Mouse (Mus musculus): Measurements from ENCODE around the gene Zbtb40.

Zbtb40 gene

DNA sequence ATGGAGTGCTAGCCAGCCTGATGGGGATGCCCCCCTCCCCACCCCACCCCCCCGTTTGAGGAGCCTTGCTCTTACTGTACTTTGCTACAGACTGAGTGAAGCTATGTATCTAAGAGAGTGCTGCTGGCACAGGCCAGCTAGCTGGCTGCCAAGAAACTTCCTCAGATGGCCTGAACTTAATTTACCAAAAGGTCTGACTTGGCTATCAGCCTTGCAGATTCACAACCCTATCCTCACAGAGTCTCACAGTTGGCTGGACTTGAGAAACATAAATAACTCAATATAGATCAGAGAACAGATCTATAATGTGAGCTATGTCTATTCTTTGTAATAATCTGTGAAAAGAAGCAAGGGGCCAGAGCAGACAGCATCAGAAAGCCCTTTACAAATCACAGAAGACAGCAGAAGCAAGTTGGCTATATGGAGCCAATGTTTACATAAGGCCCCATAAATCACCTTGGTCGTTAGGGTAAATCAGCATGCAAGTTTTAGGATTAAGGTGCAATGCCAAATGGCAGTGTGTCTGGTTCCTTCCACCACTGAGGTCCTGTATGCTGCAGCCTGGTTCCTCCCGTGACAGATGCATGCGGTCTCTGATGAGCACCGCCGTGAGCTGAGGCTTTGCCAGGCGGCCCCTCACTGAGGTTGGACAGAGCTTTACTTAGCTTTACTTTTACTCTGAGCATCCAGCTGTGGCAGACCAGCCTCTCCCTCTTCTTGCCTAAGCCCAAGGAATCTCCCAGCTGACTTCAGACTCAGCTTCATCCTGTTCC lies 15.3 kb downstream of the Zbtb40 start:
- no peak for DNase-seq (ENCODE audit: low read depth)

DNA sequence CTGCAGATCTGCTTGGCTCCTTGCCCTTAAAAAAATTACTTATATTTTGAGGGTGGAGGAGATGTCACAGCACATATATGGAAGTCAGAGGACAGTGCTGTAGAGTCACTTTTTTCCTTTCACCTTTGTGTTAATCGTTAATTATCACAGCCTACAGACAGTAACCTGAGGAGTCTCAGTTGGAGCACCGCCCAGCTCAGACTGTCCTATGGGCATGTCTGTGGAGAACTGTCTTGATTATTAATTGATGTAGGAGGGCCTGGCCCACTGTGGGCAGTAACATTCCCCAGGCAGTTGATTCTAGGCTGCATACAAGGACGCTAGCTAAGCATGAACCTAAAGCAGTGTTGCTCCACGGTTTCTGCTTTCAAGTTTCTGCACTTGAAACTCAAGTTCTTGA lies 16.1 kb downstream of the Zbtb40 start:
- DNase-seq (ENCODE audit: low read depth), result no peak

DNA sequence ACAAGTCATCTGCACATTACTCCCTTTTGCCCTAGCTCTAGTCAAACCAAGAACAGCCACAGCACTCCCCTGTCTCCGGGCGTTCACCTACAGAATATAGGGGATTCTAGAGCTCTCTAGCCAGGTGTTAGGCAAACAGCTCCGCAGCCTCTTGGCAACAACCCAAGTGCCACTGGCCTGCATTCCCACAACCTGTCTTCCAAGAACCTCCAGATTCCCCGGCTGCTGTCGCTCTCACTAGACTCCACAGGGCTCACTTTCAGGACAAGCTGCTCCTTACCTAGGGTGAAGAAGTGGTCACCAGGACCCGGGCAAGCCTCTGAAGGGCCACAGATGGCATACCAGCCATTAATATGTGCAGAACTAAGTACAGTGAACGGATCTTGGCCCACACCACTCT lies 17.3 kb downstream of the Zbtb40 start:
- DNase-seq (ENCODE audit: low read depth), result no peak

DNA sequence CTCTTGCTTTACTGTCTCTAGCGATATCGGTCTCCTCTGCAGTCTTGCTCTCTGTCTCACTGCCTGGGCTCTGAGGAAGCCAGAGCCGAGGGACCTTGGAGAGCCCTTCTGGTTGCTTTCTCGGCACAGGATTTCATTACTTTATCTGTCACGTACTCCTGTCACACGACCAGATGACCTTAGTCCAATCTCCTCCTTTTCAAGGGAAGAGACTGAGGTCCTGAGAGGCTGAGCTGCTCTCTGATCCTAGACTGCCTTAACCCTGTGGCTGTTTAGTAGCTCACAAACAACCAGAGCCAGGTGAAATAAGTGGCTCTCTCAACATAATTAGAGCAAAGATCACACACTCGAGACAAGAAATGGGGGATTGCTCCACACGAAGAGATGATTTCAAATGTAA lies 19.3 kb downstream of the Zbtb40 start:
- DNase-seq (ENCODE audit: low read depth), result no peak

DNA sequence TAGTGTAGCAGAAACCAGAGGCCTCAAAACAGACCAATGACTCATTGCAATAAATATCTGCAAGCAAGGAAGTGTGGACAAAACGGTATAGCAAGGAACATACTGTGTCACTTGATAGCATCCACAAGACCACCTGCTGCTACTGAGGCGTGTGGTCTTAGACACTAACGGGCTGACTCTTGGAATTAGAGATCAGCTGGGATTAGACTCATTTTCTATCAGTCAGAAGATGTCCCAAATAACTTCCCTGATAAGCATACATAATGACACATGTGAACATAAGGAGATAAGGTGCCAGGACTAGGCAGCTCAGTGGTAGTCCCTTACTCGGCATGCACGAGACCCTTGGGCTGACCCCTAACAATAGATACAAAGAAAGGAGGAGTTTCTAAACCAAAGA lies 21.6 kb downstream of the Zbtb40 start:
- no peak for DNase-seq (ENCODE audit: low read depth)

- DNase-seq (ENCODE audit: low read depth), result no peak
Observed at GRCm38 (mm10) chr4:137025570-137025969, 23.0 kb downstream of the Zbtb40 start.

- DNase-seq (ENCODE audit: low read depth), result no peak
Observed at GRCm38 (mm10) chr4:137025133-137025532, 23.5 kb downstream of the Zbtb40 start.

GRCm38 (mm10) chr4:137020065-137020464 lies 28.5 kb downstream of the Zbtb40 start:
- DNase-seq (ENCODE audit: low read depth), result peak; percentile 21

- DNase-seq (ENCODE audit: low read depth), result no peak
Observed at GRCm38 (mm10) chr4:137015934-137016333, 32.7 kb downstream of the Zbtb40 start.

DNA sequence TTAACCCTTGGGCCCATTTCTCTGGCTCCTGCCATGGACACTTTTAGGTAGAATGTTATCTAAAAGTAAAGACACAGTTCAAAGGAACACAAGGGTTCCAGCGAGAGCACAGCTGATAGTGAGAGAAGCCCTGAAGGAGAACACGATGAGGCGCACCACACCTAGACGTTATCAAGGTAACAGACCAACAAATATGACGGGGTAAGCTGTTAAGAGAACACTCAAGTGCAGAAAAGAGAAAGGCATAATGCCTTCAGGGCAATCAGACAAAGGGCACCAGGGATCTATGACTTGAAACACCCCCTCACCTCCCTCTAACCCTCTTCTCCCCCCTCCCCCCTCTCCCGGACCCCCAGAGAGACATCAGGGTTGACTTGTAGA lies 33.1 kb downstream of the Zbtb40 start:
- DNase-seq (ENCODE audit: low read depth), result no peak

DNA sequence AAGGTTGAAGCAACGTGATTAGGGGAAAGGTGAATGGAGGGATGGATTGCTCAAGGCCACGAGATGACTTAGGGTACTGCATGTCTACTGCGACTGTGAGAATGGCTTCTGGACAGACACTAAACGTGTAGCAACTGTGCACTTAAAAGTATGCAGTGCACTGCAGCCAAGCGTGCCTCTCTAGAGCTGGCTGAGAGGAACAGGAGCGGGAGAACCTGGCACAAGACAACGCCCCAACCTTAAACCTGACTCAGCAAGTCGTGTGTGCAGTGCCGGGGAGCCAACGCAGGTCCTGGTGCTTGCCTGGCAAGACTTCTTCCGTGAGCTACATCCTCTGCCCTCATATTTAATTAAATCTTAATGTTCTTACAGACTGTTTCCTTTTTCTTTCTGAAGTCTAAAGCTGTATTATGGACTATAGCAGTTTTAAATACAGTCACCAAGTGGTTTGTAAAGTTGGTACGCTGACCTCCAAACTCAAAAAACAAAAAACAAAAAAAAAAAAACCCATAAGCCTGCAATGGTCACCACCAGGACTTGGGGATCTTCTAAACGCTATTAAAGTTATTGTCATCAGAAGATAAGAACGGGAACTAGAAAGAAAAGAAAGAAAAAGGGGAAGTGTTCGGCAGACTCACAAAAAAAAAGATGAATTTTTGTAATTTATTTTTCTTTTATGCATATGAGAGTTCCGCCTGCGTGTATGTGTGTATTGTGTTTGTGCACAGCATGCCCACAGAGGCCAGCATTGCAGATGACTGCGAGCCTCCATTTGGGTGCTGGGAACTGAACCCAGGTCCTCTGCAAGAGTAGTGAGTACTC lies 33.7 kb downstream of the Zbtb40 start:
- no peak for DNase-seq (ENCODE audit: low read depth)

DNA sequence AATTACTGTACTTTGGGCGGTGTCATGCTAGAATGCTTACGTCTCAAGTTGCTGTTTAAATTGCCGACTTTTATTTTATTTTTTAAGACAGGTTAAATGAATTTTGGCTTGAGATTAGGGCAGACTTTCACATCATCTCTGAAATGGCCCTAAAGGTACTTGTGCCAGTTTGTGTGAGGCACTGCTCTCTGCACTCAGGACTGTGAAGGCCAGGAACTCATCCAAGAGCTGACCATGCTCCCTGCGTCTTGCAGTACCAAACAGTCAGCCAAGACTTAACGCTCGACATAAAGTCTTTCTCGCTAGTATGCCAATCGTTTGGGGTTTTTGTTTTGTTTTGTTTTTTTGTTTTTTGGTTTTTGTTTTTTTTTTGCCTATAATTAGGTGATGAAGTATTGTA lies 34.5 kb downstream of the Zbtb40 start:
- no peak for DNase-seq (ENCODE audit: low read depth)

DNA sequence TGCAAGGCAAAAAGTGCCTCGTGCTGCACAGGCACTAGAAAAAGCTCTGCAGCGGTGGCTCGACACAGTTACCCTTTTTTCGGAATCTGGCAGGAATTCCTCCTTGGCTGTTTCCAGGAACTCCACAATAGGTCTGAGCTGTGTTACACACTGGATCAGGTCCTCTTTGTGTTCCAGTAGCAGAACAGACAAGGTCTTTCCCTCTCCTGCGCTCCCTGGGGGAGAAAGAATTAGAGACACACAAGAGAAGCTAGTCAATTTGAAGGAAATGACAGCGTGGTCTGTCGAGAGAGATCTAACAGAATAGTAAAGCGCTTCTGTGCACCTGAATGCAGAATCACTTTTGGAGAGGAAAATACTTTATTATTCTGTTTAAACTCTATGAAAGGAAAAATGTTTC lies 41.6 kb downstream of the Zbtb40 start:
- no peak for DNase-seq (ENCODE audit: low read depth)

DNA sequence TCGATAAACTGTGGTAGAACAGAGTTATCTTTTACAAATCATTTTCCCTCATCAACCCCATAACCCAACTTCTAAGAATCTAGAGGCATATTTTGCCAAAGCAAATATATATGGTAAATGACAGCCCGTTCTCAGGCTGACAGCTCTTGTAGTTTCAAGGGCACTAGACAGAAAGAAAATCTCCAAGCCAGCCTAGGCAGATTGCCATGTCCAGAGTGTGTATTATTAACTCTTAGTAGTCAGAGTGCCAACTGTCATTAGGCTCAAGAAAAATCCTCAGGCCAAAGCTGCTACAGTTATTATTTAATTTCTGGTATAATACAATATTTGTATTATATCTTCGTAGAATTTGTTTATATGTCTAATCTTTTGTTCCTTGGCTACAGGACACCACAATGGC lies 46.8 kb downstream of the Zbtb40 start:
- no peak for DNase-seq (ENCODE audit: low read depth)

DNA sequence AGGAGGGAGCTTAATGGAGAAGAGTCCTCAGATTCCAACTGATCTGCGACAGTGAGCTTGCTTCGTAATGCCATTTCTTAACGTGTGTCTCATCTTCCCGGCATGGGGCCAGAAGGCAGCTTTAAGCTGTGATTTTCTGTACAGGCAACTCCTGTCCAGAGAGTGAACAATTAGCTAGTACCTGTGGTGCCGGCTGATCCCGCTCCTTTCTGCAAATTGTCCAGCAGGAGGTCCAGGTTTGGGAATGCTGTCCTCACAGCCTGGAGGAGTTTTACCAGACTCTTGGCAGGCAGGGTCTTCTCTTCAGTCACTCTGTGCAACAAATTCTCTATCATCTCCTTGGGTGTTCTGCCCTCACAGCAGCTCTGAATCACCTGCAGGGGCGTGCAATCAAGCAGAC lies 47.6 kb downstream of the Zbtb40 start:
- DNase-seq (ENCODE audit: low read depth), result no peak

DNA sequence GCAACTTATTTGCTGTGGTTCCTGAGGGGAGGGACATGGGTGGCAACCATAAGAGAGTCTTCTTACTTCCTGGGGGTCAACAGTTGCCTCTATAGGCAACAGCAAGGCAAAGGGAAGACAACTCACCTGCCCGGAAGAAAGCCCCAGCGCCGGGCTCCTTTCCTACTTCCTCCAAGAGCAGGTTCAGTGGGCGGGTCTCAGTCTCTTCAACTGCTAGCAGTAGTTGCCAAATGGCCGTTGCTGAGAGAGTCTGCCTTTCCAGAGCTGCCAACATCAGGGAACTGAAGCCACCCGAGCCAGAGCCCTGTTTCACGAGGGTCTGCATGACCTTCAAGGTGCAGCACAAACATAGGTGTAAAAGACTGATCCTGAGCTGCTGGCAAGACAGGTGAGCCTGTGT lies 50.2 kb downstream of the Zbtb40 start:
- no peak for DNase-seq (ENCODE audit: low read depth)

DNA sequence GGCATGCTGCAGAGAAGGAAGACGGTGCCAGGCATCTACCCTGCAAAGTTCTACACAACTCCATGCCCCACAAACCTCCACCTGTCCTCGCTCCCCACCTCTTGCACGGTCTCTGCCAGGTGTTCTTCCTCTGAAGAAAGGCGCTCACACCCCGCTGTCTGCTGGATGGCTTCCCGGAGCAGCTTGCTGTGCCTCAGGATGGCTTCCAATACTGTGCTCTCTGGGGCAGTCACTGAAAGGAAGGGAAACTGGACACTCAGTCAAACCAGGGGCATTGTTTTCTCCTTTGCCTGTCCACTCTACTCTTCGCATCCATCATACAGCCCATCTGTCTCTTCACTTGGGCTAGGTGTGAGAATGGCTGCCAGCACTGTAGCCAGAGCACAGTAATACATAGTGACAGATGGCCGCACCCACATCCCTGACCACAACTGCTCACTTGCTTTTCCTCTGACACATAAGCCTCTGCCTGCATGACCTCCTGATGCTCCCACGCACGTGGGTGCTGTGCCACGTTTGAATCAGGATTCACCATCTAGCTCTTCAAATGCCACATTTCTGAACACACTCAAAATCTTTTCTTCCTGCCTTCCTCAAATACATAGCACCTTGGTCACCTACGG lies 50.8 kb downstream of the Zbtb40 start:
- peak; percentile 8 for DNase-seq (ENCODE audit: low read depth)

GRCm38 (mm10) chr4:136996933-136997332 lies 51.7 kb downstream of the Zbtb40 start:
- no peak for DNase-seq (ENCODE audit: low read depth)

GRCm38 (mm10) chr4:136995361-136995760 lies 53.2 kb downstream of the Zbtb40 start:
- DNase-seq (ENCODE audit: low read depth), result no peak

GRCm38 (mm10) chr4:136981993-136982695 lies 66.5 kb downstream of the Zbtb40 start:
- DNase-seq (ENCODE audit: low read depth), result no peak

GRCm38 (mm10) chr4:136981347-136981746 lies 67.3 kb downstream of the Zbtb40 start:
- no peak for DNase-seq (ENCODE audit: low read depth)

DNA sequence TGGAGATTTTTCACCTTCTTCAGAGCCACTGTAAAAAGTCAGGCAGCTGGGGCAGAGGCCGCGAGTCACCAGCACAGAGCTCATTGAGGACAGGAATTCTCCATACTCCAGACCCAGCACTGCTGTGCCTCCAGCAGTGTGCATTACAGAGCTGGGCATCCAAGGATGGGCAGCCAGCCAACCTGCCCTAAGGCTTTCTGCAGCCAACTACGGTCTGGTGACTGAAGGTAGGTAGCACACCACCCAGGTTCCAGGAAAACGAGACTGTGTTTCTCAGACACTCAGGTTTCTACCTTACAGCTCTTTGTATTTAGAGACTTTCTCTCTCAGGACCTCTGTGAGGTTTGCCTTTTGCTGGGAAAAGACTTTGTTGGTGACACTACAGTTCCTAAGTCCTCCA lies 67.7 kb downstream of the Zbtb40 start:
- no peak for DNase-seq (ENCODE audit: low read depth)
